Mouse (Mus musculus) C2C12 (cell line): ENCODE results near the gene Syt14. TPM values are rescaled to one million over a fixed set of nuclear protein-coding genes. Genes with fewer than 3 reads are reported as not detected.

ENCODE experiments used
- H3K27me3 ChIP-seq: one replicate; pipeline ENCODE4 v1.6.1; 2011; ENCODE audit not compliant: control insufficient read depth, insufficient read depth, insufficient read length
- H3K36me3 ChIP-seq: one replicate; pipeline ENCODE4 v1.6.1; 2011; ENCODE audit not compliant: control insufficient read depth, insufficient read depth
- H3K4me3 ChIP-seq: one replicate; pipeline ENCODE4 v1.5.1; 2011; ENCODE audit warnings: mild to moderate bottlenecking, control low read depth; ENCODE audit not compliant: poor library complexity, insufficient read depth, severe bottlenecking
- H3K79me2 ChIP-seq: one replicate; pipeline ENCODE4 v1.6.1; 2011; ENCODE audit not compliant: control insufficient read depth, insufficient read depth
- H3K79me3 ChIP-seq: one replicate; pipeline ENCODE4 v1.6.1; 2011; ENCODE audit warnings: low read depth, control low read depth
- H3ac ChIP-seq: one replicate; pipeline ENCODE3; 2011; ENCODE audit warnings: low read depth; ENCODE audit not compliant: control insufficient read depth, insufficient read length
- CEBPB ChIP-seq: IDR thresholded peaks from one replicate; pipeline ENCODE4 v1.6.1; 2011; ENCODE audit warnings: low read depth, mild to moderate bottlenecking, control low read depth, moderate library complexity
- CTCF ChIP-seq: IDR thresholded peaks from one replicate; pipeline ENCODE4 v1.5.1; 2011; ENCODE audit not compliant: control insufficient read depth, insufficient read depth, insufficient read length
- FOSL1 ChIP-seq: IDR thresholded peaks from one replicate; pipeline ENCODE4 v1.8.0; 2011; ENCODE audit warnings: mild to moderate bottlenecking, low read length; ENCODE audit not compliant: poor library complexity, insufficient read depth, severe bottlenecking
- MAX ChIP-seq: IDR thresholded peaks from one replicate; pipeline ENCODE4 v1.6.1; 2011; ENCODE audit warnings: mild to moderate bottlenecking, control low read depth
- MYOD1 ChIP-seq: IDR thresholded peaks from one replicate; pipeline ENCODE4 v1.6.1; 2011; ENCODE audit warnings: low read depth; ENCODE audit not compliant: control insufficient read depth, insufficient read length
- MYOG ChIP-seq: IDR thresholded peaks from one replicate; pipeline ENCODE4 v1.6.1; 2011; ENCODE audit not compliant: control insufficient read depth, insufficient read length; ENCODE audit errors: extremely low read depth
- USF1 ChIP-seq: IDR thresholded peaks from one replicate; pipeline ENCODE4 v1.6.1; 2011; ENCODE audit warnings: low read depth, mild to moderate bottlenecking, control low read depth, moderate library complexity
- polyA plus RNA-seq: library from polyadenylated mRNA; unstranded; fragments of >200 nt; fragmentation: generic; extraction: Trizol; gene quantifications from one replicate; pipeline ENCODE4 v1.2.1, GENCODE M21; 2012; ENCODE audit warnings: missing spikeins

The Syt14 gene
- polyA plus RNA-seq, 1 experiment: not detected

DNA sequence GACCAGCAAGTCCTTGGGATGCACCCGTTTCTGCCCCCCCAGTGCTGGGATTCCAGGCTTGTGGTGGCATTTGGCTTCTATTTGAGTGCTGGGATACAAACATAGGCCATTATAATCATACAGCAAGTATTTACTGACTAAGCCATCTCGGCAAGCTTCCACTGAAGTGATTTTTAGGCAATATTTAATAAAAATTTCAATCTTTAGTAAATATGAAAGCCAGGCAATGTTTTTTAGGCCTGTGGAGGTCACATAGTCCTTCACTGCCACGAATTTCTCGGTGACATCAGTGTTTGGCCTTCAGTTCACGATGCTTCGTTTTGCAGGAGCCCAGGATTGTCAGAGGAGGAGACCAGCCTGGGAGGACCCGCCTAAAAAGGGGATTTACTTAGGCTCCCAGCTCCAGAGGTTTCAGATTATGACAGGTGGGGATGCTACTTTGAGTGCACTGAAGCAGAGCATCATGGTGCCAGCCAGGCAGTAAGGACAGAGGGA, 156.4 kb downstream of the Syt14 start:
- Histone ChIP-seq H3ac (no peak overlapping the region), H3K27me3 (no peaks in the 10 kb centered on the region), H3K36me3 (no peaks in the 10 kb centered on the region), H3K79me2 (no peaks in the 10 kb centered on the region), H3K79me3 (no peaks in the 10 kb centered on the region), H3K4me3 (no peak overlapping the region)
- TF ChIP-seq MYOD1: no peak
- TF ChIP-seq MAX: no peak
- TF ChIP-seq USF1: no peak

DNA sequence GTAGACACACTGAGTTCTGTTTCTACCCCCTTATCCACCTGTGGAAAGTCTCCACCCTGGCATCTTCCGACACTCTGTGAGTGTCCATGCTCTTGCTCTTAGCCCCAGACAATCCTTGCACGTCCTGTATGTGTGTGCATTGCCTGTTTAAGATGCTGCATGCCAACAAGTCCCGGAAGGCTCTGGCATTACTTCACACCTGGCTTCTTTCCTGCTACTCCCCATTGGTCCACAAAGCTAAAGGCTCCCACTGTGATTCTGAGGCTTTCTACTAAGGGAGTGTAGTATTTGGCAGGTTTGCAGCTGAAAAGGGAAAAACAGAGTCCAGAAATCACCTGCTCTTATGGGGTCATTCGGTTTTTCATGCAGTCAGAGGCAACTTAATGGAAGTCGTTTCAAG, 162.7 kb downstream of the Syt14 start:
- Histone ChIP-seq H3K4me3 (no peak overlapping the region), H3K79me3 (no peaks in the 10 kb centered on the region), H3K27me3 (no peaks in the 10 kb centered on the region), H3K36me3 (no peaks in the 10 kb centered on the region), H3K79me2 (no peaks in the 10 kb centered on the region), H3ac (no peak overlapping the region)
- TF ChIP-seq FOSL1 (no peak), MYOG (no peak), CEBPB (no peak), USF1 (no peak), CTCF (no peak), MAX (no peak), MYOD1 (no peak)

DNA sequence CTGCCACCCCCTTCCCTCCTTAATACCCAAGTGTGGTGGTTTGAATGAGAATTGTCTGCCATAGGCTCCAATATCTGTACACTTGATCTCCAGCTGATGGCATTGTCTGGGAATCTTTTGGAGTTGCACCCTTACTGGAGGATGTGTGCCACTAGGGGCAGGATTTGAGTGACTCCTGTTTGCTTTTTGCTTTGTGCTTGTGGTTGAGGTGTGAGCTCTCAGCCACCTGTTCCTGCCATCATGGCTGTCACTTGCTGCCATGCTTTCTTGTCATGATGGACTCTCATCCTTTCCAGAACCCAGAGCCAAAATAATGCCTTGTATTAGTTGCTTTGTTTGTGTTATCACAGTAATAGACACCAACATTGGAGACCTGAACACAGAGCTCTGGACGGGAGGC, 165.8 kb downstream of the Syt14 start:
- TF ChIP-seq MYOD1: peak; percentile 62
- TF ChIP-seq CEBPB: no peak
- no peak for TF ChIP-seq MAX
- no peak for TF ChIP-seq FOSL1
- H3K79me3 ChIP-seq: no peaks in the 10 kb centered on the region
- H3K27me3 ChIP-seq: no peaks in the 10 kb centered on the region
- H3ac ChIP-seq: no peak overlapping the region
- H3K79me2 ChIP-seq: no peaks in the 10 kb centered on the region
- no peak overlapping the region for H3K4me3 ChIP-seq
- no peaks in the 10 kb centered on the region for H3K36me3 ChIP-seq

- no peaks in the 10 kb centered on the region for H3K27me3 ChIP-seq
- H3K79me2 ChIP-seq: no peaks in the 10 kb centered on the region
- TF ChIP-seq CTCF: no peak
- TF ChIP-seq MAX: no peak
- no peak for TF ChIP-seq MYOD1
- TF ChIP-seq CEBPB: no peak
- no peak for TF ChIP-seq USF1
- no peak for TF ChIP-seq FOSL1
- no peak for TF ChIP-seq MYOG
- no peaks in the 10 kb centered on the region for H3K36me3 ChIP-seq
- H3K79me3 ChIP-seq: no peaks in the 10 kb centered on the region
- no peak overlapping the region for H3K4me3 ChIP-seq
- no peak overlapping the region for H3ac ChIP-seq
These were observed 171.1 kb downstream of the Syt14 start for GRCm38 (mm10) chr1:192864440-192864839.

DNA sequence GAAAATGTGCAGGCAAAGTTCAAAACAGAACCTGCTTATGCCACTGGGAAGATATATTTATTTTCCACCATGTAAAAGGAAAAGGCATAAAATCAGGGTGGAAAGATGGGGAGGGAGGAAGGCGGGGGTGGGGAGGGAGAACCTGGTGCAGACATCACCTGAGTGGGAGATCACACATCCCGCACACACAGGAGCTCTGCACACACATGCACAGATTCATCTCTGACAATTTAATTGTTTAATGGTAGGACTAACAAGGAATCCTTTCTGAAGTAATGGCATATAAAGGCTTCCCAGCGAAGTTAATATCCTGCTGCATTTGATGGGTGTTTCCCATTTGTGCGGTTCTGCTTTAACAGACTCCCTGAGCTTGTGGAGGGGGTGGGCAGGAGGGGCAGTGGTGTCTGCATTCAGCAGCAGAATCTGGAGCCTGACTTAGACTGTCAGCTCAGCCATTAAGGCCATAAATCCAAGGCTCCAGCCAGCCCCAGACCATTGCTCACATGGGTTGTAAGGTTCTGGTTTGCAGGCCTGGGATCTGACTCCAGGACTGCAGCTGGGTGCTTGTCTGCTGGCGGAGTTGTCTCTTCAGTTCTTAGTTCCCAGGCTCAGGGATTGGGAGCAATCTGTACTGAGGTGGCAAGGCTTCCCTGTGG, 174.1 kb downstream of the Syt14 start:
- TF ChIP-seq USF1 (no peak), CEBPB (no peak), MYOG (no peak), MYOD1 (no peak), MAX (no peak), FOSL1 (no peak)
- Histone ChIP-seq H3K27me3 (no peaks in the 10 kb centered on the region), H3K36me3 (no peaks in the 10 kb centered on the region), H3K4me3 (no peak overlapping the region), H3K79me2 (no peaks in the 10 kb centered on the region), H3ac (no peak overlapping the region), H3K79me3 (no peaks in the 10 kb centered on the region)

DNA sequence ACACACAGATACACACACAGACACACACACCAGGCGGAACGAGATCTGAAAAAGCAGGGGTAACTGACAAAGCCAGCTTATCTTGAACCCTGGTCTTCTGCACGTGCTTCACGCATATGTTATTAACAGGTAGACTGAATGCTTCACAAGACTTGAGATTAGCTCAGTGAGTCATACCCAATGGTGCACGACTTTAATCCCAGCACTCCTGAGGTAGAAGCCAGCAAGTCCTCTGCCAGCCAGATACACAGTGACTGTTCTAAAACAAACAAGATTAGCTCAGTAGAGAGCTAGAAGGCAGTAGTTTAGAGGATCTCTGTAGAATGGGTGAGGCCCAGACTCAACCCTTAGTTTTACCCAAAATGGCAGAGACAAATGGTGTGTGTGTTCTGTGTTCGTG, 175.3 kb downstream of the Syt14 start:
- no peaks in the 10 kb centered on the region for H3K79me3 ChIP-seq
- no peak overlapping the region for H3ac ChIP-seq

More for the DNA sequence above, 175.3 kb downstream of the Syt14 start:
- H3K36me3 ChIP-seq: no peaks in the 10 kb centered on the region
- TF ChIP-seq MYOD1: no peak
- no peak for TF ChIP-seq USF1
- TF ChIP-seq MAX: no peak
- no peak for TF ChIP-seq MYOG
- no peak for TF ChIP-seq CEBPB
- no peak for TF ChIP-seq CTCF
- TF ChIP-seq FOSL1: no peak
- no peaks in the 10 kb centered on the region for H3K79me2 ChIP-seq
- no peak overlapping the region for H3K4me3 ChIP-seq
- no peaks in the 10 kb centered on the region for H3K27me3 ChIP-seq
